Mouse (Mus musculus): ENCODE data around the gene Cdk19. TPM values are rescaled to one million over a fixed set of nuclear protein-coding genes. Genes with fewer than 3 reads are reported as not detected.

Gene Cdk19
- polyA plus RNA-seq, 1 experiment from 2014 or later = 11.3 TPM

GRCm38 (mm10) chr10:40442076-40442475 lies 102.7 kb downstream of the Cdk19 start:
- no peaks in the 10 kb centered on the region for H3K9me3 ChIP-seq (replicated peaks; ENCODE audit: control insufficient read depth, low read length)
- H3K4me3 ChIP-seq (ENCODE audit: low read depth, low read length) = no peak overlapping the region
- no peak for DNase-seq (ENCODE audit: low spot score)
- 58% methylated on average over 1 of the region's 1 CpGs for WGBS
- no peak for ATAC-seq (replicated peaks; ENCODE audit: insufficient number of reproducible peaks, low FRiP score, low TSS enrichment, low read depth)
- no peak overlapping the region for H3K9ac ChIP-seq (replicated peaks; ENCODE audit: low read length)
- H3K36me3 ChIP-seq (replicated peaks; ENCODE audit: control insufficient read depth, insufficient read depth, low read depth, low read length) = no peaks in the 10 kb centered on the region
- H3K4me2 ChIP-seq (ENCODE audit: low read depth, low read length) = no peak overlapping the region
- H3K4me1 ChIP-seq (ENCODE audit: control insufficient read depth, insufficient read depth, low read length) = no peaks in the 10 kb centered on the region; the same call in 1 of the 2 replicates
- H3K27me3 ChIP-seq (ENCODE audit: control insufficient read depth, insufficient read depth, low read length) = no peaks in the 10 kb centered on the region
- no peak overlapping the region for H3K27ac ChIP-seq (replicated peaks; ENCODE audit: low read depth, low read length)

GRCm38 (mm10) chr10:40443371-40443770 lies 104.0 kb downstream of the Cdk19 start:
- H3K27ac ChIP-seq (replicated peaks; ENCODE audit: low read depth, low read length) = no peak overlapping the region
- H3K4me2 ChIP-seq (ENCODE audit: low read depth, low read length) = no peak overlapping the region
- DNase-seq (ENCODE audit: low spot score) = no peak
- no peaks in the 10 kb centered on the region for H3K9me3 ChIP-seq (replicated peaks; ENCODE audit: control insufficient read depth, low read length)
- no peak overlapping the region for H3K9ac ChIP-seq (replicated peaks; ENCODE audit: low read length)
- H3K4me1 ChIP-seq (ENCODE audit: control insufficient read depth, insufficient read depth, low read length) = no peaks in the 10 kb centered on the region; the same call in 1 of the 2 replicates
- WGBS = 44% methylated on average over 7 of the region's 7 CpGs
- H3K27me3 ChIP-seq (ENCODE audit: control insufficient read depth, insufficient read depth, low read length) = no peaks in the 10 kb centered on the region
- no peak for ATAC-seq (replicated peaks; ENCODE audit: insufficient number of reproducible peaks, low FRiP score, low TSS enrichment, low read depth)
- H3K4me3 ChIP-seq (ENCODE audit: low read depth, low read length) = no peak overlapping the region
- H3K36me3 ChIP-seq (replicated peaks; ENCODE audit: control insufficient read depth, insufficient read depth, low read depth, low read length) = no peaks in the 10 kb centered on the region

GRCm38 (mm10) chr10:40443806-40444357 lies 104.5 kb downstream of the Cdk19 start:
- H3K4me3 ChIP-seq (ENCODE audit: low read depth, low read length) = no peak overlapping the region
- WGBS = 41% methylated on average over 6 of the region's 6 CpGs
- no peaks in the 10 kb centered on the region for H3K36me3 ChIP-seq (replicated peaks; ENCODE audit: control insufficient read depth, insufficient read depth, low read depth, low read length)
- no peak overlapping the region for H3K4me2 ChIP-seq (ENCODE audit: low read depth, low read length)
- DNase-seq (ENCODE audit: low spot score) (peak; percentile 31), ATAC-seq (replicated peaks; ENCODE audit: insufficient number of reproducible peaks, low FRiP score, low TSS enrichment, low read depth) (no peak)
- H3K27me3 ChIP-seq (ENCODE audit: control insufficient read depth, insufficient read depth, low read length) = no peaks in the 10 kb centered on the region
- H3K4me1 ChIP-seq (ENCODE audit: control insufficient read depth, insufficient read depth, low read length) = no peaks in the 10 kb centered on the region; the same call in 1 of the 2 replicates
- no peaks in the 10 kb centered on the region for H3K9me3 ChIP-seq (replicated peaks; ENCODE audit: control insufficient read depth, low read length)
- no peak overlapping the region for H3K9ac ChIP-seq (replicated peaks; ENCODE audit: low read length)
- no peak overlapping the region for H3K27ac ChIP-seq (replicated peaks; ENCODE audit: low read depth, low read length)

- 94% methylated on average over 4 of the region's 4 CpGs for WGBS
- Histone ChIP-seq H3K9ac (replicated peaks; ENCODE audit: low read length) (no peak overlapping the region), H3K4me3 (ENCODE audit: low read depth, low read length) (no peak overlapping the region), H3K36me3 (replicated peaks; ENCODE audit: control insufficient read depth, insufficient read depth, low read depth, low read length) (no peaks in the 10 kb centered on the region), H3K27ac (replicated peaks; ENCODE audit: low read depth, low read length) (no peak overlapping the region), H3K9me3 (replicated peaks; ENCODE audit: control insufficient read depth, low read length) (no peaks in the 10 kb centered on the region), H3K4me1 (ENCODE audit: control insufficient read depth, insufficient read depth, low read length) (no peaks in the 10 kb centered on the region; the same call in 1 of the 2 replicates), H3K27me3 (ENCODE audit: control insufficient read depth, insufficient read depth, low read length) (no peaks in the 10 kb centered on the region), H3K4me2 (ENCODE audit: low read depth, low read length) (no peak overlapping the region)
- ATAC-seq (replicated peaks; ENCODE audit: insufficient number of reproducible peaks, low FRiP score, low TSS enrichment, low read depth) (no peak), DNase-seq (ENCODE audit: low spot score) (no peak)
Observed at GRCm38 (mm10) chr10:40444586-40444985, 105.2 kb downstream of the Cdk19 start.

- no peaks in the 10 kb centered on the region for H3K36me3 ChIP-seq (replicated peaks; ENCODE audit: control insufficient read depth, insufficient read depth, low read depth, low read length)
- no peaks in the 10 kb centered on the region; the same call in 1 of the 2 replicates for H3K4me1 ChIP-seq (ENCODE audit: control insufficient read depth, insufficient read depth, low read length)
- H3K4me3 ChIP-seq (ENCODE audit: low read depth, low read length) = no peak overlapping the region
- no peak overlapping the region for H3K27ac ChIP-seq (replicated peaks; ENCODE audit: low read depth, low read length)
- 56% methylated on average over 3 of the region's 3 CpGs for WGBS
- DNase-seq (ENCODE audit: low spot score) (no peak), ATAC-seq (replicated peaks; ENCODE audit: insufficient number of reproducible peaks, low FRiP score, low TSS enrichment, low read depth) (no peak)
- no peak overlapping the region for H3K4me2 ChIP-seq (ENCODE audit: low read depth, low read length)
- H3K9me3 ChIP-seq (replicated peaks; ENCODE audit: control insufficient read depth, low read length) = no peaks in the 10 kb centered on the region
- no peak overlapping the region for H3K9ac ChIP-seq (replicated peaks; ENCODE audit: low read length)
- H3K27me3 ChIP-seq (ENCODE audit: control insufficient read depth, insufficient read depth, low read length) = no peaks in the 10 kb centered on the region
Observed at GRCm38 (mm10) chr10:40446088-40446604, 106.8 kb downstream of the Cdk19 start.

GRCm38 (mm10) chr10:40446630-40447029 lies 107.3 kb downstream of the Cdk19 start:
- no peaks in the 10 kb centered on the region for H3K36me3 ChIP-seq (replicated peaks; ENCODE audit: control insufficient read depth, insufficient read depth, low read depth, low read length)
- no peaks in the 10 kb centered on the region for H3K27me3 ChIP-seq (ENCODE audit: control insufficient read depth, insufficient read depth, low read length)
- H3K9me3 ChIP-seq (replicated peaks; ENCODE audit: control insufficient read depth, low read length) = no peaks in the 10 kb centered on the region
- no peak overlapping the region for H3K4me3 ChIP-seq (ENCODE audit: low read depth, low read length)
- no peak overlapping the region for H3K27ac ChIP-seq (replicated peaks; ENCODE audit: low read depth, low read length)
- no peak overlapping the region for H3K4me2 ChIP-seq (ENCODE audit: low read depth, low read length)
- ATAC-seq (replicated peaks; ENCODE audit: insufficient number of reproducible peaks, low FRiP score, low TSS enrichment, low read depth) (no peak), DNase-seq (ENCODE audit: low spot score) (peak; percentile 55)
- 53% methylated on average over 3 of the region's 3 CpGs for WGBS
- no peaks in the 10 kb centered on the region; the same call in 1 of the 2 replicates for H3K4me1 ChIP-seq (ENCODE audit: control insufficient read depth, insufficient read depth, low read length)
- H3K9ac ChIP-seq (replicated peaks; ENCODE audit: low read length) = no peak overlapping the region

GRCm38 (mm10) chr10:40447295-40447694 lies 107.9 kb downstream of the Cdk19 start:
- no peaks in the 10 kb centered on the region; the same call in 1 of the 2 replicates for H3K4me1 ChIP-seq (ENCODE audit: control insufficient read depth, insufficient read depth, low read length)
- no peak overlapping the region for H3K9ac ChIP-seq (replicated peaks; ENCODE audit: low read length)
- H3K4me3 ChIP-seq (ENCODE audit: low read depth, low read length) = no peak overlapping the region
- no peaks in the 10 kb centered on the region for H3K9me3 ChIP-seq (replicated peaks; ENCODE audit: control insufficient read depth, low read length)
- no peak overlapping the region; the same call in 1 of the 2 replicates for H3K27ac ChIP-seq (replicated peaks; ENCODE audit: low read depth, low read length)
- DNase-seq (ENCODE audit: low spot score) = no peak
- H3K4me2 ChIP-seq (ENCODE audit: low read depth, low read length) = no peak overlapping the region
- no peak for ATAC-seq (replicated peaks; ENCODE audit: insufficient number of reproducible peaks, low FRiP score, low TSS enrichment, low read depth)
- no peaks in the 10 kb centered on the region for H3K36me3 ChIP-seq (replicated peaks; ENCODE audit: control insufficient read depth, insufficient read depth, low read depth, low read length)
- H3K27me3 ChIP-seq (ENCODE audit: control insufficient read depth, insufficient read depth, low read length) = no peaks in the 10 kb centered on the region
- WGBS = 48% methylated on average over 3 of the region's 3 CpGs

GRCm38 (mm10) chr10:40447921-40448320 lies 108.6 kb downstream of the Cdk19 start:
- no peak overlapping the region for H3K27ac ChIP-seq (replicated peaks; ENCODE audit: low read depth, low read length)
- H3K9ac ChIP-seq (replicated peaks; ENCODE audit: low read length) = no peak overlapping the region
- H3K27me3 ChIP-seq (ENCODE audit: control insufficient read depth, insufficient read depth, low read length) = no peaks in the 10 kb centered on the region
- no peak overlapping the region for H3K4me2 ChIP-seq (ENCODE audit: low read depth, low read length)
- no peaks in the 10 kb centered on the region for H3K36me3 ChIP-seq (replicated peaks; ENCODE audit: control insufficient read depth, insufficient read depth, low read depth, low read length)
- H3K9me3 ChIP-seq (replicated peaks; ENCODE audit: control insufficient read depth, low read length) = no peaks in the 10 kb centered on the region
- H3K4me1 ChIP-seq (ENCODE audit: control insufficient read depth, insufficient read depth, low read length) = no peaks in the 10 kb centered on the region; the same call in 1 of the 2 replicates
- DNase-seq (ENCODE audit: low spot score) (no peak), ATAC-seq (replicated peaks; ENCODE audit: insufficient number of reproducible peaks, low FRiP score, low TSS enrichment, low read depth) (no peak)
- H3K4me3 ChIP-seq (ENCODE audit: low read depth, low read length) = no peak overlapping the region
- WGBS = 63% methylated on average over 5 of the region's 5 CpGs

Data from embryonic facial prominence, embryonic 11.5 days (tissue).